Mouse (Mus musculus) heart, adult 2 months (tissue): ENCODE results near the gene Gm40193. TPM values are rescaled to one million over a fixed set of nuclear protein-coding genes. Genes with fewer than 3 reads are reported as not detected.

Experiments
- DNase-seq, 2 experiments: peaks; one replicate each; pipeline ENCODE4 v3.0.0; 2021
- H3K27ac ChIP-seq: fragments of 200-600 bp; 2 replicates; pipeline ENCODE4 v1.8.1; 2022
- H3K27me3 ChIP-seq: fragments of 200-500 bp; 2 replicates; pipeline ENCODE4 v1.6.1; 2012; ENCODE audit warnings: mild to moderate bottlenecking, low read length, inconsistent platforms, mixed read lengths; ENCODE audit not compliant: control insufficient read depth, insufficient read depth
- H3K36me3 ChIP-seq: fragments of 200-500 bp; 2 replicates; pipeline ENCODE4 v1.6.1; 2012; ENCODE audit warnings: low read length, inconsistent platforms; ENCODE audit not compliant: control insufficient read depth, insufficient read depth
- H3K4me1 ChIP-seq: fragments of 200-500 bp; 2 replicates; pipeline ENCODE4 v1.6.1; 2011; ENCODE audit warnings: low read length; ENCODE audit not compliant: control insufficient read depth, insufficient read depth
- H3K4me3 ChIP-seq: fragments of 200-600 bp; 2 replicates; pipeline ENCODE4 v1.8.1; 2022
- H3K79me2 ChIP-seq: fragments of 200-500 bp; replicated peaks from 2 replicates; pipeline ENCODE4 v1.6.1; 2012; ENCODE audit warnings: mild to moderate bottlenecking, inconsistent platforms, low read length, moderate library complexity, mixed read lengths; ENCODE audit not compliant: control insufficient read depth, insufficient read depth
- H3K9ac ChIP-seq: fragments of 200-500 bp; 2 replicates; pipeline ENCODE4 v1.6.1; 2012; ENCODE audit warnings: low read depth, mild to moderate bottlenecking, control low read depth, inconsistent platforms, low read length, mixed read lengths
- CTCF ChIP-seq: fragments of 200-600 bp; IDR thresholded peaks from 2 replicates; pipeline ENCODE4 v1.8.1; 2022; ENCODE audit warnings: antibody characterized with exemption, mild to moderate bottlenecking, moderate library complexity
- EP300 ChIP-seq: fragments of 200-500 bp; IDR thresholded peaks from 2 replicates; pipeline ENCODE4 v1.6.1; 2011; ENCODE audit warnings: low read depth, low read length, control low read depth; ENCODE audit not compliant: insufficient read depth
- POLR2A ChIP-seq: fragments of 200-500 bp; IDR thresholded peaks from 2 replicates; pipeline ENCODE4 v1.6.1; 2011; ENCODE audit warnings: mild to moderate bottlenecking, low read depth, low read length, control low read depth; ENCODE audit not compliant: insufficient read depth
- WGBS: fragments of 180-500 bp; shearing (Covaris S2); methylation state at CpG from one replicate; pipeline ENCODE4 v1.1.7; 2018; 5-methylcytosine and 5-hydroxymethylcytosine counted together
- intact Hi-C: fragments of 180-260 bp; cut with DNase I; formaldehyde crosslinking; loops from one replicate; pipeline ENCODE4 v1.15.1; 2025
- polyA plus RNA-seq: library from polyadenylated mRNA; depleted of rRNA; stranded (reverse); fragments of >200 nt; gene quantifications from 2 replicates; pipeline ENCODE4 v1.2.3, GENCODE M21; 2012
- total RNA-seq, 2 experiments: library from RNA; stranded (reverse); gene quantifications; 2 replicates each; pipeline ENCODE4 v1.2.3; 2021

Gene Gm40193
- total and polyA plus RNA-seq, 3 experiments = not detected

GRCm38 (mm10) chr11:70518436-70518835 lies 14.3 kb downstream of the Gm40193 start:
- Histone ChIP-seq H3K4me3 (no peak overlapping the region), H3K27me3 (no peaks in the 10 kb centered on the region), H3K79me2 (no peaks in the 10 kb centered on the region), H3K4me1 (no peaks in the 10 kb centered on the region; the same call in 1 of the 2 replicates), H3K27ac (no peak overlapping the region), H3K36me3 (no peaks in the 10 kb centered on the region), H3K9ac (no peak overlapping the region)
- TF ChIP-seq CTCF = no peak
- TF ChIP-seq EP300 = no peak
- no peak for TF ChIP-seq POLR2A
- no peak for DNase-seq
- intact Hi-C loops = no loop called here
- 81% methylated on average over 1 of the region's 1 CpGs for WGBS

- no peaks in the 10 kb centered on the region for H3K79me2 ChIP-seq
- TF ChIP-seq CTCF (peak; percentile 91), EP300 (no peak)
- no peak overlapping the region for H3K9ac ChIP-seq
- no peaks in the 10 kb centered on the region; the same call in 1 of the 2 replicates for H3K4me1 ChIP-seq
- no peak overlapping the region for H3K4me3 ChIP-seq
- no peak for DNase-seq
- WGBS = 10% methylated on average over 2 of the region's 2 CpGs
- no peak overlapping the region for H3K27ac ChIP-seq
- H3K27me3 ChIP-seq = no peaks in the 10 kb centered on the region
- intact Hi-C loops = loop anchor here (1.0 kb wide), 2 partner anchors 89 to 239 kb away; no protein-coding TSS in a partner anchor
- H3K36me3 ChIP-seq = no peaks in the 10 kb centered on the region
These were observed 16.4 kb downstream of the Gm40193 start for GRCm38 (mm10) chr11:70516352-70516751.

- DNase-seq = no peak
- Histone ChIP-seq H3K9ac (no peak within 1 kb of the TSS), H3K36me3 (no peaks in the 10 kb centered on the region), H3K27me3 (no peaks in the 10 kb centered on the region), H3K4me3 (no peak within 1 kb of the TSS), H3K79me2 (no peaks in the 10 kb centered on the region), H3K4me1 (no peaks in the 10 kb centered on the region; the same call in 1 of the 2 replicates), H3K27ac (no peak within 1 kb of the TSS)
- TF ChIP-seq CTCF = no peak
- no peak for TF ChIP-seq EP300
- no peak for TF ChIP-seq POLR2A
- 87% methylated on average over 7 of the region's 7 CpGs for WGBS
- intact Hi-C loops = no loop called here
These were observed 18.5 kb downstream of the Gm40193 start, which contains the start of gene Vmo1 for GRCm38 (mm10) chr11:70514288-70514687. TSS of gene Vmo1 (minus strand) at chr11:70514616.

DNA sequence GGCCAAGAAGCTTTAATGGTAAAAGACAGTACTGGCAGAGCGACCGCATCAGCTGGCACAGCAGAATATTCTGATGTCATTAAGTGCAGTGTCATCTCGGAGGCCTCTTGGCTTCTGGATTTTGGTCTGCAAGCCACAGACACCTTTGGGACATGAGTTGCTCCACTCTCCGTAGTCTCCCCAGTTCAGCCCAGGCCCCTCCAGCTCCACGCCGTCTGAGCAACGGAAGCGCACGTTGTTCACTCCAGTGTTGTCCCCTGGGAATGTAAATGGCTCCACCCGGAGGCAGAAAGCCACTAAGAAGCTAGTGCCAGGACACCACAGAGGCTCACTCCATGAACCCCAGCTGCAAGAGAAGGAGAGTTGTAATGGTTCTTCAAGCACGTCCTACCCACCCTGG lies 19.2 kb downstream of the Gm40193 start:
- no peaks in the 10 kb centered on the region; the same call in 1 of the 2 replicates for H3K4me1 ChIP-seq
- no peak for TF ChIP-seq POLR2A
- no peak for TF ChIP-seq CTCF
- no peak for TF ChIP-seq EP300
- peak; percentile 53 to 54 for DNase-seq
- WGBS = 37% methylated on average over 11 of the region's 11 CpGs
- no peaks in the 10 kb centered on the region for H3K27me3 ChIP-seq
- intact Hi-C loops = no loop called here
- no peaks in the 10 kb centered on the region for H3K79me2 ChIP-seq
- no peaks in the 10 kb centered on the region for H3K36me3 ChIP-seq
- H3K27ac ChIP-seq = no peak overlapping the region
- no peak overlapping the region for H3K9ac ChIP-seq
- no peak overlapping the region for H3K4me3 ChIP-seq

DNA sequence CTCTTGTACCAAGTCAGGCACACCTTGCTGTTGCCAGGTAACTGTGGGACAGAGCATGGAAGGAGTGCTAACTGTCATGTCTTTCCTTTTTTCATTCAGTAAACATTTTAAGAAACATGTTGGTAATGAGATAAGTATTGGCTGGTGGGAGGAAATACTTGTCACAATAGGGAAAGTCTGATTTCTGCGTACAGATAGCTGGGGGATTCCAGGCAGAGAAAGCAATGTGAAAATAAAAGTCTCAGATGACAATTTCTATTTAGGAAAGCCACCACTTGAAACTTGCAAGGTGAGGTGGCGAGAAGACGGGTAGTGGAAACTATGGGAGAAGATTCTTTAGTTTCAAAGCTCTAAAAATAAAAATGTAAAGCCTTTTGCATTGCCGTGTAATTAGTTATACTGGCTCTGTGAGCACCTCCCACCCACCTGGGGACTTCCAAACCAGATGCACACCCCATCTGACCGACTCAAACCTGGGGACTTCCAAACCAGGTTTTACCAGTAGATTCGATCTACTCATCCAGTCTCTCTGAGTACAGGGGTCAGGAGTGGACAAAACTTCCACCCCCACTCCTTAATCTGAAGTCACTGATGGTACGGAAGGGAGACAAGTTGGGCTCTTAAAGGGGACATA lies 19.9 kb downstream of the Gm40193 start:
- no peaks in the 10 kb centered on the region; the same call in 1 of the 2 replicates for H3K4me1 ChIP-seq
- H3K4me3 ChIP-seq = no peak overlapping the region
- intact Hi-C loops = no loop called here
- DNase-seq = no peak
- TF ChIP-seq CTCF (no peak), POLR2A (no peak), EP300 (no peak)
- H3K9ac ChIP-seq = no peak overlapping the region
- no peaks in the 10 kb centered on the region for H3K27me3 ChIP-seq
- no peak overlapping the region for H3K27ac ChIP-seq
- H3K79me2 ChIP-seq = no peaks in the 10 kb centered on the region
- WGBS = 62% methylated on average over 7 of the region's 7 CpGs
- H3K36me3 ChIP-seq = no peaks in the 10 kb centered on the region

GRCm38 (mm10) chr11:70511825-70512224 lies 20.9 kb downstream of the Gm40193 start:
- H3K27me3 ChIP-seq = no peaks in the 10 kb centered on the region
- intact Hi-C loops = no loop called here
- no peaks in the 10 kb centered on the region; the same call in 1 of the 2 replicates for H3K4me1 ChIP-seq
- WGBS = 93% methylated on average over 7 of the region's 7 CpGs
- no peak for TF ChIP-seq CTCF
- no peak for TF ChIP-seq POLR2A
- TF ChIP-seq EP300 = no peak
- no peaks in the 10 kb centered on the region for H3K79me2 ChIP-seq
- H3K4me3 ChIP-seq = no peak overlapping the region
- H3K27ac ChIP-seq = no peak overlapping the region
- H3K9ac ChIP-seq = no peak overlapping the region
- no peaks in the 10 kb centered on the region for H3K36me3 ChIP-seq
- DNase-seq = no peak
